Mouse (Mus musculus) liver (tissue): Measurements from ENCODE around the gene Mier2.
A peak's percentile ranks its signal among the peaks of the same experiment; 100 is the strongest.

Experiments
- DNase-seq: peaks from one replicate; pipeline ENCODE4 v3.0.0-alpha.2; 2020; ENCODE audit warnings: mixed read lengths

Gene Mier2

DNA sequence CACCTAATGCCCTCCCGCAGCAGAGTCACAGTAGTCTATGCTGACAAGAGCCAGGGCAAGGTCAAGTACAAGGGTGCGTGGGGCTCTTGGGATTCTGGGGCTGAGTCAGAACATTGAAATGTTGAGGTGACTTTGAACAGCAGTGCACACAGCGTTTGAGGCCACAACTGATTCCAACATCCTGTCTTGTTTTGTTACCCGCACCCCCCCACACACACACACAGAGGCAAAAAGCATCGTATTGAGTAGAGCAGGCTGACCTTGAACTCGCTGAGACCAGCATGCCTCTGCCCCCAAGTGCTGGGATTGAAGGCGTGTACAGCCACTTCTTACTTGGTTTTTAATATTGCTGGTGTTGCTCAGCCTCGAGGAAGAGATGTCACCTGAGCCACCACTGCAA is 19.4 kb upstream of the Mier2 start:
- DNase-seq, result no peak

DNA sequence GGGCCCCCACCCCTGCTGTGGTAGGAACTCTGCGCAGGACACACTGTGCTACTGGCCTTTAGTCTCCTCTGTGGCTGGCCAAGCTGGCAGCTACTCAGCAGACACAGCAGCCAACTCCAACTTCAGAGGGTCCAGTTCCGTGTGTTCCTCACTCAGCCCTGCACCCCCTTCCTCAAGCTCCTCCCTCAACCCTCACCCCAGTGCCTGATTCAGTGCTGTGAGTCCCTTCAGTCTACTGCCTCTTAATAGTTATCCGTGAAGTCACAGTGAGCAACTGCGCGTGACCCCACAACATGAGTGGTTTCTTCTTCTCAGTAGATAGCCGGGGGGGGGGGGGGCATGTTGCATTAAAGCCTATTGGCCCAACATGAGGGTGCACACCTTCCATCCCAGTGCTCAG is 18.6 kb upstream of the Mier2 start:
- no peak for DNase-seq

DNA sequence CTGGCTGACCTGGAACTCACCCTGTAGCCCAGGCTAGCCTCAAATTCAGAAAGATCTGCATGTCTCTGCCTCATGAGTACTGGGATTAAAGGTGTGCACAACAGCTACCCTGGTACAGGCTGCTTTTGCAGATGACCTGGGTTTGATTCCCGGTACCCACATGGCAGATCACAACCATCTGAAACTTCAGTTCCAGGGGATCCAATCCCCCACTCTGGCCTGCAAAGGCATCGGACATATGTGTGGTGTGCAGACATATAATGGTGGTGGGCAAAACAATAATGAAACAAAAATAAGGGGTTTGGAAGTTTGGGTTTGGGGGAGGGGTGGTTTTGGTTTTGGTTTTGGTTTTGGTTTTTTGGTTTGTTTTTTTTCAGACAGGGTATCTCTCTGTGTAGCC is 16.3 kb upstream of the Mier2 start:
- DNase-seq, result no peak

DNA sequence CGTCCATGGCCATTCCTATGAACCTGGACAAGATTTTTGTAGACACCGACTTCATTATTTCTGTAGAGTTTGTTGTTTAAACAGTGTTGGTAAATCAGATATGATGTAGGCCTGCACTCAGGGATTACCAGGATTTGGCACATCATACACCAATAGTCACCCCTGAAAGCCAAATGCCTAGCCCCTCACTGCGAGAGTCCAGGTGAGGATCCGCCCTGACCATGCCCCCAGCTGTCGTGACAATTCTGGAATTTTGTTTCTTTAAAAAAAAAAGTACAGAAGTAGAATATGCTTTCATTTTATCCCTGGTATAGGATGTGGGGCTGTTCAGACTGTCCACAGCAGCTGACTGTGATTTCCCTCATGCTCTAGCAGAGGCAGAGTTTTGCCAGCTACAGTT is 14.9 kb upstream of the Mier2 start:
- no peak for DNase-seq

DNA sequence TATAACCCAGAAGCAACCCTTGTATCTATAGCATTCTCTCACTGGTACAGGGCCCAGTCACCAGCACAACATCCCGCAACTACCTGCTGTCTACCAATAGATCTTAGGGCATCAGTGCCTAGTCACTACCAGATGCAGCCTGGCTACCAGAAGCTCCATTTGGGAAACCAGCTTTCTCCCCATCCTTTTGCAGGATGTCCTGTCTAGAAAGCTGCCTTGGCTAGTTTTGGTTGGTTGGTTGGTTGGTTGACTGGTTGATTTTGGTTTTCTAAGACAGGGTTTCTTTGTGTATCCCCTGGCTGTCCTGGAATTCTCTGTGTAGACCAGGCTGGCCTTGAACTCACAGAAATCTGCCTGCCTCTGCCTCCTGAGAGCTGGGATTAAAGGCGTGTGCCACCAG is 4.7 kb upstream of the Mier2 start:
- DNase-seq, result no peak

DNA sequence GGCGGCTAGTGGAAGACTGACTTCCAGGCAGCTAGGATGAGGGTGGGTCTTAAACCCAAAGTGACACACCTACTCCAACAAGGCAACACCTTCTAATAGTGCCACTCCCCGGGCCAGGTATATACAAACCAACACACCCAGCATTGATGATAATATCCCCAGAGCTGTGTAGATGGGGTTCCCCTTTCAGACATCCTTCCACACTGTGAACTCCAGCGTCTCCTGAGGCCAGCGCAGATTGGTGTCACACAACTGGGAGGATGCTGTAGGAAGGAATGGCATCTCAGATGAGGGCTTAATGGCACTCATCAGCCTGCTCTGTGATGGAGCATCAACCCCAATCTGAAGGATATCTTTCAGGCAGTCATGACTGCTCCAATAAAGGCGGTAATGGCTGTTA is 2.5 kb upstream of the Mier2 start:
- no peak for DNase-seq

DNA sequence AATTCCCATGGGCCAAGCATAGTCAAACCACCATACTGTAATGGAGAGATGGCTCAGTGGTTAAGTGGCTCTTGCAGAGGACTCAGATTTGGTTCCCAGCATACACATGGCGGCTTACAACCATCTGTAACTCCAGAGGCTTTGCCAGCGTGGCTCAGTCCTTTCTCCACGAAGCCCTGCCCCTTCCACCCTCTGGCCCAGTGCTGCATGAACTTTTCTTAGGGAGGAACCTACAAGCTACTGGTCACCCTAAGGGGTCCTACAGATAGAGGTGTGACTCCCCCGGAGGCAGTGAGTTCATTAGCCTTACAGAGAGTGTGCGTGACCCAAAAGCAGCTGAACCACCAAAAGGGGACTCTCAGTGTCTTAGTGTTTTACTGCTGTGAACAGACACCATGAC is 2.0 kb upstream of the Mier2 start:
- no peak for DNase-seq

DNA sequence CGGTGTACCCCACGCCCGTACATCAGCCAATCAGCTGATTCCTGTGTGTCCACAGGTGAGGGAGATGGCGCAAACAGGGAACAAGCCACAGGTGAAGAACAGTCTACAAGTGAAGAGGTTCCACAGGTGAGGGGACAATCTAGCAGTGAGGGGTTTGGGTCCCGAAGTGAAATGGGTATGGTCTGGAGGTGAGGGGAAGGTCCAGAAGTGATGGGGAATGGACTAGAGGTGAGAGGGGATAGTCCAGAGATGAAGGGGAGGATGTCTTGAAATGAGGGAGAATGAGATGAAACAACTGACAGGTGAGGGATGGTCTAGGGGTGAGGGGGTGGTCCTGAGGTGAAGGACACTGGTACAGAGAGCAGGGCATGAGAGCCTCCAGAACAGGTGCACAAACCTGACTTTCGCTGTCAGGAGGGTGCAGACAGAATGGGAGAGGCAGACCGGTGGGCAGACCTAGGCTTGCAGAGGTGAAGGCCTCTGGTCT is 282 bp upstream of the Mier2 start:
- DNase-seq, result no peak

DNA sequence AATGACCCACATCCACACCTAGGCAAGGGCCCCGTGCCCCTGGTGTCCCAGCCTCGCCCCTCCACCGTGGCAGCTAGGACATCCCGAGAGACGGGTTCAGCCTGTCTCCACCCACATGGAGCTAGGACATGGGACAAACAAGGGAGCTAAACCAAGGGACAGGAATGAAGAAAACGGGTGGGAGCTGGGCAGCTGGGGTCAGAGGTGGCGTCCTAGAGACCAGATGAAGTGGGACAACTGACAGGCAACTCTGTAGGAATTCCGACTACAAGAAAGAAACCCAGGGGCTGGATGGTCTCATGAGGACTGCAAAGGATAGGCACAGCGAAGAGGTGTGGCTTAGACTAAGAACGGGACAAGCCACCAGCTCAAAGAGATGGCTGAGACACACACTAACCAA is 1.3 kb downstream of the Mier2 start:
- no peak for DNase-seq

DNA sequence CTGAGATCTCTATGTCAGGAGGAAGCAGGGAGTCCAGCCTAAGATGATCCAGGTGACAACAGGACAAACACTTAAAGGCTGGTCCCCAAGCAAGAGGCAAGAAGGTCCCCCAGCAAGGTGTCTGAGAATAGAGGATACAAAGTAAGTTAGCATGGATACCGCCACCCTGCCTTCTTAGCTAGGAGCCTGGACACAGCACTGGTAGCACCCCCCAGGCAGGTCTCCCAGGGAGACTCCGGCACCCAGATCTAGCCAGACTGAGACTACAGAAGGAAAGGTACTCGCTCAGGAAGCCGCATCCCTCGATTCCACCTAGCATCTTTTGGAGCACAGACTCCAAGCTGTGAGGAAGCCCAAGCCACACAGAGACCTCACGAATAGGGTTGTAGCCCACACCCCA is 1.8 kb downstream of the Mier2 start:
- DNase-seq, result no peak

DNA sequence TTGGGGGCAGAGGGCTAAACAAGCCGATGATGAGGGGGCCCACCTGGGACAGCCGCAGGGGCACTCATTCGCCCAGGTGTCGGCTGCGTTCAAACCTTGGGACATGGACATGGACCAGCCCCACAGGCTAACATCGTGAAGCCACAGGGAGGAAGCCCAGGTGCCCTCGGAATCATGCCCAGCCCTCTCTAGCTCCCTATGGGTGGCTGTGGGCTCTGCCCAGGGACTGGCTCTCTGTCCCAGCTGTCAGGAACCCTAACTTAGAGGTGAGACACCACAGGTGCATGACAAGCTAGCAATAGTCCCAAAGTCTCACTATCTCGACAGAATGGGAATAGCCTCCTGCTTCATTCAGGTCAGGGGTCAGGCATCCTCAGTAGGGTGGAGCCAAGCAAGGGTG is 2.5 kb downstream of the Mier2 start:
- no peak for DNase-seq

DNA sequence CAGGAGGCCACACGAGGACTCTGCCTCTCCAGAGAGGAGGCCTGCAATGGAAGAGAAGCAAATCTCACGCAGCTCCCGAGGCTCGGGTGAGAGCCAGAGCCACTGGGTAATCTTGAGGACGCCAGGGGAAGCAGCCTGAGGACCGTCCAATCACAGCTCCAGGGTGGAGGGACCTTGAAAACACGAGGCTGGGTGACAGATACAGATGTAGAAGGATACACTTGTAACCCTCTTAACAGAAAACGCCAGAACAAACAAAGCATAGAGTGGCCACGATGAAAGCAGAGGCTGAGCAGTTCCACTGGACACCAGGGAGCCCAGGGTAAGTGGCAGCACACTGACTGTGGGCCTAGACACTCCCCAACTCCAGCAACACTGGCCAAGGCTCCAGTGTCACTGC is 4.6 kb downstream of the Mier2 start:
- DNase-seq, result no peak

DNA sequence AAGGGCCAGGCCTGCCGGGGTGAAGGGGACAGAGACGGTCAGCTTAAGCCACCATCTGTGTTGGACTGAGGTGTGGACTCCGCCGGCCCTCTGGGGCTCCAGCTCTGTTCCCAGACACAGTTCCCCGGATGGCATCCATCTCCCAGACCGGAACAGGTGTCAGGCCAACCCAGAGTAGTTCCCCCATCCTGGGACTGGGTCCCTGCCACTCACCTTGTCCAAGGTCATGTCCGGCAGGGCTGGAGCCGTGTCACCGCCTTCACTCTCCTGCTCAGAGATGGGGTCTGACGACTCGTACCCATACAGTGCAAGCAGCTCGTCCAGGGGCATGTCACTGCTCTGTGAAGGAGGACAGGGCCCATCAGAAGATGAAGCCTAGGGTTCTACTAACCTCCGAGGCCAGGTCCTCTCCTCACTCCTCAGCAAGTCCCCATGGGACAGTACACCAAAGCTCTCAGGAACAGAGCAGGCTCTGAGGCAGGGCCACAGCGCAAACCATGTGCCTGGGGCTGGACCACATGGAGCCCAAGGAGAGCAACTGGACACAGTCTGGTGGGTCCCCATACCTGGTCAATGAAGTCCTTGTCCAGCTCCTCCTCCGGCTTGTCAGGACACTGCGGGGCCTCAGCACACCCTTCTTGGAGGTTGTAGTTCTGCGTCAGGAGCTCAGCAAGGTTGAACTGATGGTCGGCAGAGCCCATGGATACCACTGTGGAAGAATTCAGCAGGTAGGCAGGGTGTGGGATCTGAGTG is 5.9 kb downstream of the Mier2 start:
- peak; percentile 1 for DNase-seq

DNA sequence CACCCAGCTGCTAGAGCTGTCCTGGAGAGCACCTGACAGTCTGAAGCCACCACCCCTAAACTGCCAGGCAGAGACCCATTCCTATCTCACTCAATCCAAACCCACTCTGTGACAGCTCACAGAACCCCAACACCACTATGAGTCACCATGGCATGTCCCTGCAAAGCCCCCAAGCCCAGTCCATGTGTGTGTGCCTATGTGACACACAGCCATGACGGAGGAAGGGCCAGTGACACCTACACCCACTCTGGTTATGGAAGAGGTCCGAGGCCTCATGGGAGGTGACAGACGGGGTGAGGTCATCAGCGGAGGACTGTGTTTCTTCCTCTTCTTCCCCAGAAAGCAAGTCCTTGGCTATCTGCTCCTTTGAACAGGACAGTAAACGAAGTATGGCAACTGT is 6.5 kb downstream of the Mier2 start:
- peak; percentile 2 for DNase-seq

DNA sequence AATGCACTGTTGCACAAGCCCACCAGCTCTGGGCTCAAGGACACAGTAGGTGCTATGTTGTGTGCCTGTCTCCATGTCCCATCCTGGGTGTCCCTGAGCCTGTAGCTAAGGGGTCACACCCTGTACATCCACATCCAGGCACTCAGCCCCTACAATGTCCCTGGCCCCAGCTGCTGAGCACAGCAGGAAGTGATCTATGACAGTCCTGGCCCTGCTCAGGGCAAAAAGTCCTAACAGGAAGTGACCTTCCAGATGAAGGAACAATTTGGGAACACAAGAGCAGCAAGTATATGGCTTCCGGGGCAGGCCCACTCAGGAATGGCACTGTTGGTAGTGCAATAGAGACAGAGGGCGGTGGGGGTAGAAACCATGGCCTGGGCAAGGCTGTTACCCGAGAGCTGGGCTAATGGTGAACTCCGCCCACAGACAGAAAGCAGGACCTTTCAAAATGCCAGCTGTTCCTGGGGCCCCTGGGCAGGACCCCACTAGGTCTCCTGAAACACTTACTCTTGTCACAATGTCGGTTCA is 7.8 kb downstream of the Mier2 start:
- DNase-seq, result no peak

DNA sequence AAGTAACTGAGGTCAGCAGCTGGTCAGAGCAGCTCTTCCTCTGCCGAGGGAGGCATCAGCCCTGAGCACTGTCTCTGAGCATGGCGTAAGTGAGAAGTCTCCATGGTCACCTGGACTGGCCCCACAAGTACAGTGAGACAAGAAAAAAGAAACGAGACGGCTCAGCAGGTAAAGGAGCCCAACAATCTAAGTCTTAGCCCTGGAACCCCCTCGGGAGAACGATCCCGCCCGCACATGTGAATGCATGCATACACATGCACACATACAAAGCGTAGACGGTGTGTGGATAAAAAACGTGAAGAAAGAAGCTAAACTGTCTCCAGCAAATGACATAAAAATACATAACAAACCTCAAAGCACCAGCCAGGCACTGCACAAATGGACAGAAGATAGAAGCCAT is 8.5 kb downstream of the Mier2 start:
- no peak for DNase-seq

DNA sequence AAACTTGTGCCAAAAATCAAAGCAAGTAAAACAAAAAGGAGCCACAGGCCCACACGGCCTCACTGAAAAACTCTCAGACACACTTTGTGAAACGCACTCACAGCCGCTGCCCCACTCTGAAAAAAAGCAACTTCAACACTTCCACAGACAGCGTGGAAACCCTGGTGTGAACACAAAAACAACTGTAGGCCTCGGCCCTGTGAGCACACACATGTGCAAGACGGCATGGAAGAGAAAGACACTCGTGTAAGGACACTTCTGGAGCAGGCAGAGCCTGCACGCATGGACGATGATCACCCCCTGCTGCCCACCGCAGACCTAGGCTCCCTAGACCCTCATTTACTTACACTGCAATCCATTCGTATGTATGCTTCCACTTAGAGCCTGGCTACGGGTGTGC is 9.1 kb downstream of the Mier2 start:
- no peak for DNase-seq

DNA sequence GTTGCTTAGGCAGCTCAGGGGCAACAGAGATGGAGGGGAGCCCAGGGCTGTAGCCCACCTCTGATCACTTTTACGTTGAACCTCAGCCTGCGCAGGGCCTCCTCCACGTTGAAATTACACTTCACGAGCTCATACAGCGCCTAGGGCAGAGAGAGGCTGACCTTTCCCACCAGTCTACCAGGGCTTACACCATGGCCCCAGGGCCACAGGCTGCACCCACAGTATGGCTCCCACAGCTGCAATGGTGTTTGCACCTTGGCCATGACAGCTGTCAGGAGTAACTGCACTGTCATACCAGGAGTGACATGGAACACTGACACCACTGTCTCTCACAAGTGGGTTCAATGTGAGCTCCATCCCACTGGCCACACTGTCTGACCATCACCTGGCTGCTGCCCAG is 10.4 kb downstream of the Mier2 start:
- no peak for DNase-seq

DNA sequence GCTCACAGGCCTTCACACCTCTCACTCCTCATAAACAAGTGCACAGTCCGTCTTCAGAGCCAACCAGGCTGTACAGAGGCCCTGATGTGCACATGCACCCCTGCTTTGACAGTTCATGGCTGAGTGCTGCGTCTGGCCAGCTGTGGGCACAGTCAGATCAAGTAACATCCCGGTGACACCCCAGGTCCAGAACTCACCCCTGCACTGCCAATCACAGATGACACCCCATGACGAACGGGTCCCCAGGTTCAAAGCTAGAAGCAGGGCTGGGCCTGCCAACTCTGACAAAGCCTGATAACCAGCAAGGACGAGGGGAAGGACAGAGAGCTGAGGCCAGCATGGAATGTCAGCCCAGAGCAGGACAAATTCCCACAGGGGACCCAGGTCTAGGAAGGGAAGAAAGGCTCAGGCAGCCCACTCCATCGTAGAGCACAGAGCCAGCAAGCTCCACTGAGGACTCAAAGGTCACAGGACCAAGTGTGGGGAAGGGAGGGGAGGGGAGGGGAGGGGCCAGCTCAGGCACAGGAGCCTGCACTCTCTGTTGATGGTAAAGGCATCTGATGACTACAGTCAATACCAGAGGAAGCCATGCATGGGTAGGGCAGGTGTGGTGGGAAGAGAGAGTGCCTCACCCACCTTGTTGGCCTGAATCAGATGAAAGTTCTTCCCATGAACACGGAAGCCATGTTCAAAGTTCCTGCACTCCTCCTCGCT is 11.0 kb downstream of the Mier2 start:
- DNase-seq, result no peak

DNA sequence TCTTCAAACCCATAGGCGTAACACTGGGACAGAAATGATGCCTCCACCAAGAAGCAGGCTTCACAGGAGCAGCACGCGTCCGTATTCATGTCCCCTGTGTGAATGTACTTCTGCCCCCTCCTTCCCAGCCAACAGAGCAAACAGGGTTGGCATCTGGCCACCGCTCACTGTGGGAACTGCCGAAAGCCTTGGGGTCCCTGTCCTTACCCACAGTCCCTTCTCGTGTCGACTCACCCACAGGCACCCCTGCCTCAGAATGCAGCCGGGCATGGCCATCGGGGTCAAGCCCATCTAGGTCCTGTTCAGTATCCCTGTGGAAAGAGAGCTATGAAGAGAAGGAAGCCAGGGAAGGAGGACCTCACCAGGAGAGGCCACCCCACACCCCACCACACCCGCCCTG is 12.8 kb downstream of the Mier2 start:
- DNase-seq, result no peak

DNA sequence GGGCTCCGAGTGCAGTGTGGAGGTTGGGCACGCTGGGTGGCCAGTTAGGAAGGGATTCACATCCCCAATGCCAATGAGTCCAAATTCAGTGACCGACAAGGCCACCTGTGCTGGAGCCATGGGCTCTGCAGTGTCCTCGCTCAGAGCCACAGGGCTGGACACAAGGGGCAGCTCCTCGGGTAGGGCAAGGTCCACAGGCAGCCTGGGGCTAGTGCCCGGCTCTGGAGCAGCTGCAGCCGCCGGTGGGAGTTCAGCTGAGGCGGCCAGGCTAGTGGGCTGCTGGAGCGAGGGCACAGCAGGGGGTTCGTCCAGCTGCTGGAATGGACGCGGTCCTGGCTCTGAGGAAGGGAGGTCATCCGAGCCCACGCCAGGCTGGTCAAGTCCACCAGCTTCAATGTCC is 13.5 kb downstream of the Mier2 start:
- DNase-seq, result no peak

DNA sequence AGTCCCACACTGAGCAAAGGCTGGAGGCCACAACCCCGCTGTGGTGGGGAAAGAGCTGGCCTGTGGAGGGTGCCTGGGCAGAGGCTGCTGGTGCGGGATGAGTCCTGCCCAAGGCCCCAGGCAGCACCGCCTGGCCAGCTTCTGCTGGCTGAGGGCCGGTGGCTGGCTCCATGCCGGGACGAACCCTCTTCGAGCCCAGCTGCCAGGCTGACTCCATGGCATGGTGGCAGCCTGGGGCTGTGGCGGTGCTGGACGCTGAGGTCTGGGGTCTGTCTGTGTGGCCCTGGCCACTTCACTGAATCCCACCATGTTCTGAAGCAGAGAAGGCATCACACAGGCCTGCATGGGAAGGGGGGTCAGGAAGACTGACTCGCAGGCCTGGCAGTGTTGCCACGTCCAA is 14.3 kb downstream of the Mier2 start:
- DNase-seq, result no peak

DNA sequence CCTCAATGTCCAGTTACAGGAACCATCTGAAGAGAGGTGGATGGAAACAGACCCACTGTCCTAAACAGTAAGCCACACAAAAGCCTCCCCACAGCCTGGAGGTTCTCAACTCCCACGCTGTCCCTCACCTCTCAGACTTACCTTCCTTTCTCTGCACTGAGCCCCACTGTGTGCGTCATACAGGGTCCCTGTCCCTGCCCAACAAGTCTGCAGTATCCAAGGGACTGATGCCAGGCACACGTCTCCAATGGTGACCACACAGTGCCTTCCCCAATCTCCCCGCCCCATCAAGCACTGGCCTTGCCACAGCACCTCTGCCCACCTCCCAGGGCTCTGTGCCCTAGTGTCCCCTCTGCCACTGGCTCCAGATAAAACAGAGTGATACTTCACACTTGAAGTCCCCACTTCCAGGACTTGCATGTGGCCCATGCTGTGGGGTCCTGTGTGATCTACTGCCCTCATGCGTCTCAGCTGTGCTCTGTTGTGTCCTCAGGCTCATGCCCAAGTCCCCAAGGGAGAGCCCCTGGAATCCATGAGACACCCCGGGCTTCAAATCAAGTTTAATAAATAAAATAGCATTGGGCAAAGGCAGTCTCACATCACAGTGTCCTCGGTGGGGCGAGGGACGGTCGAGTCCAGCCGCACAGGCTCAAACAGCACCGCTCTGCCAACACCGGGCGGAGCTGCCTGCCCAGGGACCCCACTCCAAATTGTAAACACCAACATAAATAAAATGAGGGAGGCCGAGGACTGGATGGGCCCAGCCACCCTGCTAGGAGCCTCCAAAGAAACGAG is 15.1 kb downstream of the Mier2 start:
- DNase-seq, result no peak

DNA sequence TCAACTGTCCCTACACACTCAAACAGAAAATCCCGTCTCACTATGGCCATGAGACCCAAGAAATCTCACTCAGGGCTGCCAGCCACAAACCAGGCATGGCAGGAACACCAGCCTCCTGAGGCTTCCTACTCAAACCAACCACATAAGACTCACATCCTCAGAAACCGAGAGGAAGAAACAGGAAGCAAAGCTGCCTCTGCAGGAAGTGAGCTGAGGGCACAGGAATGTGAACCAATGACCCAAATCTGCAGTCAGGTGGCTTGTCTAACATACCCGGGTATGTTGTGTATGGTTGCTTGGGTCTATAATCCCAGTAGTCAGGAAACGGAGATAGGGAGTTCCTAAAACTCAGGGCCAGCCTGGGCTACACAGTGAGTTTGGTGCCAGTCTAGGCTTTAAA is 16.1 kb downstream of the Mier2 start:
- no peak for DNase-seq
